Mouse (Mus musculus) olfactory bulb, adult 2 months (tissue): Measurements from ENCODE around the gene Fkbp4.

Experiments
- CTCF ChIP-seq: fragments of 200-500 bp; IDR thresholded peaks from 2 replicates; pipeline ENCODE4 v1.5.1; 2012; ENCODE audit warnings: low read depth, mild to moderate bottlenecking, low read length, moderate library complexity; ENCODE audit not compliant: insufficient read depth
- POLR2A ChIP-seq: fragments of 200-500 bp; IDR thresholded peaks from 2 replicates; pipeline ENCODE4 v1.6.1; 2012; ENCODE audit warnings: mild to moderate bottlenecking, low read depth, low read length, moderate library complexity; ENCODE audit not compliant: insufficient read depth

- TF ChIP-seq CTCF, result peak; percentile 100
- TF ChIP-seq POLR2A, result no peak
These were observed 41.3 kb upstream of the Fkbp4 start for GRCm38 (mm10) chr6:128479463-128480454.
